Mouse (Mus musculus): Measurements from ENCODE around the gene Gm21954.

The Gm21954 gene

DNA sequence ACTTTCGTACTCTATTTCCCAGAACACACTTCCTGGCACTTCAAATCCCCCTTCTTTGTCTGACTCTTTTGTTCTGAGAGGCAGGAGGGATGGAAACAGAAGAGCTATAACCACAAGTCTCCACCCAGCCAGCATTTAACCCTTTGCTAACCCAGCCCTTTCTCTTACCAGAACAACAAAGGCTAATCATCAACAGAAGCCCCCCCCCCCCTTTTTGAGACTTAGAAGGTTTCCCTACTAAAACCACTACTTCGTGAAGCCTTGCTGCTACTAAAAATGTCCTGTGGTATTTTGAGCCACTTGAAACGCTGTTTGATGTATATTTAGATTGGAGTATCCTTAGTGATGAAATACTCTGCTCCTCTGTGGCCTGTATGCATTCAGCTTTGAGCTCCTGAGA is 52.7 kb downstream of the Gm21954 start:
- DNase-seq (ENCODE audit: low spot score in 2 of 2) = no peak

DNA sequence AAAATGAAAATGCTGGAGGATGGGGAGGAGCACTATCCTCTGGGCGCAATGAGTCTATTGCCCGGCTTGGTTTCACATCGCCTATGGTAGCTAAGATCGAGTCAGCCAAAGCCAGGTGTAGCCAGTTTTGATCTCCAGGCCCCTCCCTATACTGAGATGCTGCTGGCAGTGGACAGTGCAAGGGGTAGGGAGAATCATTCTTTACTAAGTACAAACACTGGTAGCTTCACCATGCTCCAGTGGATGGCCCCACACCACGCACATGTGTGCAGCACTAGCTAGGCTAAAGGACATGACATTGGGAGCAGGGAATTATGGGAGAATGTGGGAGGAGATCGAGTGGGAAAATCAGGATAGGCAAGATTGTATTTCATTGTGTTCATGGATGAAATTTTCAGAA is 53.2 kb downstream of the Gm21954 start:
- DNase-seq (ENCODE audit: low spot score in 2 of 2) = no peak

GRCm38 (mm10) chr3:55415527-55415950 is 56.5 kb downstream of the Gm21954 start:
- no peak for DNase-seq (ENCODE audit: low spot score in 2 of 2)

Data from spleen, postnatal 14 days (tissue).